Mouse (Mus musculus) retina, embryonic 14.5 days (tissue): Measurements from ENCODE around the gene Paqr5.

Experiments used
- DNase-seq: peaks from one replicate; pipeline ENCODE4 v3.0.0-alpha.2; 2015; ENCODE audit warnings: low spot score

Paqr5 gene

DNA sequence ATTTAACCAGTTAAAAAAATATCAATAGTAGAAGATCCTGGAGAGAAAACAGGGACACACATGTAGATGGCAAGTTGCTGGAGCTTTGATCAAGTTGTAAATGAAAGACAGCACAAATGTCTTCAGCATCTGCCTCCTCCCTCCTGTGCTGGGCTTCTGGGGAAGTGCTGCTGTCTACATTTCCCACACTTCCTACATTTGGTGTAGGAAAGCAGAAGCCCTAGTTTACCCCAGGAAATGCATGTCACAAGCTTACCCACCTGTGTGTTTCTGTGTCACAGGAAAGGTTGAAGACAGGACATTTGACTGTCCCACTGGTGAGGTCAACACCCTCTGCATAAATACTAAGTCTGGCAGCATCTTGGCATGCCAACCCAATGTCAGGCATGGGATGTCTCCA is 71.9 kb downstream of the Paqr5 start:
- DNase-seq: no peak

DNA sequence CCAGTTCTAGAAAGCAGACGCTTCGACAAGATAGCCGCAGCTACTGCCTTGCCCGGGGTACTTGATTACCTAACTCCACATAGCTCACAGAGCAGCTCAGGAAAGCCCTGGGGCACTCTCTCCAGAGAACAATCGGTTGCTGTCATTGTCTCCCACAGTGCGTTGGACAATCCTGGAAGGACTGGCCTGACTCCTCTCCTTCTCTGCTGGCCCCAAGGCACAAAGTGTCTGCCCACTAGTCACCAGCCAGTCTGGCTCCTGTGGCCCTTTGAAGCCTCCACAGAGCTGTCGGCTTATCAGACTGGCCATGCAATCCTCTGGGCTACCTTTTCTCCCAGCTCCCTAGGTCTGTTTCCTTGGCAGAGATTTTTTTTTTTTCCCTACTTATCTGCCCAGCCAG is 74.4 kb downstream of the Paqr5 start:
- no peak for DNase-seq

DNA sequence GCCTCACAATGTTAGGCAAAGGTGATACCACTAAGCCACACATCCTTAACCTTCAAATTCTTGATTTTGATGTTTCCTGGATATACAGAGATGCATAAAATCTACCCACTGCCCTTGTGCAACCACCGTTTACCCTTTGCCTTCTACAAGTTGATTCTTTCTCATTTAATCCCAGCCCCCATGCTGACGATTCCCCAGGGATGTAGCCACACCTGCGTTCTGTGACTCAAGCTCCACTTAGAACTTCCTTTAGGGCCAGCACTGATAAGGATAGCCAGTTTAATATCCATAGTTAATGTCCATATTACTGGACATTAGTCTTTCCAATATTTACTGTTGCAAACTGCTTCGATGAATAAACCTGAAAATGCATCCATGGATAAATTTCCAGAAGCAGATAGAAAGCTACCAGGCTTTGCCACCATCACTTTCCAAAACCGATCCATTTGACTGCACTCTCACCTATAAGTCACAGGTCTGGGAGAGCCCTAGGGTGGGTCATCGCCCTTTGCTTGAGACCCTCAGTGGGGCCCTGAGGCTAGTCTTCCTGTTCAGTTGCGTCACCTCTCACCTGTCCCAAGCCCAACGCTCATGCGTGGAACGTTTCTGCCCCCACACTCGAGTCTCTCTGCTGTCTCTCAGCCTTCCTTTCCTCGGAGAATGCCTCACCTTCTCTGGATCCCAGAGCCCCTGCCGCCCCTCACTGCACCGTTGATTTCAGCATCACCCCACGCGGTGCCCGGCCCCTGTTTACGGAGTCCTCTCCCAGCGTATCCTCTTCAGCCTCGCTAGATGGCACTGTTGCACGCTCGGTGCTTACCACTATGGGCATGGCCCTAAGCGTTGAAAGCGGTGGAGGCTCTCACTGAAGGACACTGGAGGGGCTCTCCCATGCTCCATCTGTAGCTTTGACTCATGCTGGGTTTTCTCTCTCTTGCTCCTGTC is 79.0 kb downstream of the Paqr5 start:
- DNase-seq: peak; percentile 96

DNA sequence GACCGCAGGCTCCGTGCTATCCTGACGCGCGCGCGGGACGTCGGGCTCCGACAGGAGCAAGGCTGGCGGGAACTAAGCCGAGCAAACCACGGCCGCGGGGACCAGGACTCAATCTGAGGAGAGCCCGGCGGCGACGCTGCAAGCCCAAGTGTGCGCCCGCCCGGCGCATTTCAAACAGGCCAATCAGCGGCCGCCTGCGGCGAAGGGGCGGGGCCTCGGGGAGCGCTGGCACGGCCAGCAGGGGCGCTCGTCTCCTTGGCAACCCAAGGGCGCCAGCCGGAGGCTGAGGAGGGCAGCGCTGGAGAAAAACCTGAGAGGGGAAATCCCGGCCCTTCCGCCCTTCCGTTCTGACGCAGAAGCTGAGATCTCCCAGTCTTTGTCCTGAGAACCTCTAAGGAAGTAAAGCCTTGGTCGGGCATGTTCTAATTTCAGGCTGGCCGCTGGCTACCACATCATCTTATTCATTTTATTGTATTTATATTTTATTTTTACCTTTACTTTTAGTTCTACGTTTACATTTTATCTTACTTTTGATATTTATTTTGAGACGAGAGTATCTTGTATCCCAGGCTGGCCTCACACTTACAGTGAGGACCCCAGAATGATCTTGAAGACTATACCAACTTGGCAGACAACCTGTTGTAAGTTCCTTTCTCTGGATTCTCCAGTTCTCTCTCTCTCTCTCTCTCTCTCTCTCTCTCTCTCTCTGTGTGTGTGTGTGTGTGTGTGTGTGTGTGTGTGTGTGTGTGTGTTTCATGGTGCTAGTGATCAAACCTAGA is 79.8 kb downstream of the Paqr5 start, which contains the start of gene Kif23:
Kif23 (minus strand) TSS at position 152 of the 779 bp plus-strand sequence.
- DNase-seq: peak; percentile 98

DNA sequence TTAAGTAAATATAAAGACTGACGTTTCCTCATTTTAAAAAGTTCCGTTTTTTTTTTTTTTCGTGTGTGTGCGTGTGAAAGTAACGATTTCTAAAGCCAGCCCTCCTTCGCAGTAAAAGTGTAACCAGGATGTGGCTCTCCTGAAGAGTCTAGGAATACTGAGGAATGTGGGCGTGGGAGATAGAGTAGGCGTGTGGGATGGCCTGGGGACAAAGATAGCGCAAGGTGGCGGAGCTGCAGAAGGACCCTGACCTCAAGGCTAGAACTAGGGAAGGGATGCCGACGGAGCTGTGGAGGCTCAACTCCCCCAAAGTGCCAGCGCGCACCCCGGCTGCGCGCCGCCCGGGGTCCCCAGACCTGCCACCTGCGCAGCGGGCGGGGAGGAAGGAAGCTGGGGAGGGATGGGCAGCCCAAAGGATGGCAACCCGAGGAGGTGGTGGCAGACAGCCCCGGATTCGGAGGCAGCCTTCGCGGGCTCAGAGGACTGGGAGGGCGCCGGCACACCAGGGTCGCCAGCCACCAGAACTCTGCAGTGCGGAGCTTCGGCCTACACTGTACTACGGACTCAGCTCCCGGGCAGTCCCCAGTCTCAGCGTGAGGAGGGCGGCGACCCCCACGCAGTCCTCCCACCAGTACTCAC is 80.6 kb downstream of the Paqr5 start:
- DNase-seq: peak; percentile 51

DNA sequence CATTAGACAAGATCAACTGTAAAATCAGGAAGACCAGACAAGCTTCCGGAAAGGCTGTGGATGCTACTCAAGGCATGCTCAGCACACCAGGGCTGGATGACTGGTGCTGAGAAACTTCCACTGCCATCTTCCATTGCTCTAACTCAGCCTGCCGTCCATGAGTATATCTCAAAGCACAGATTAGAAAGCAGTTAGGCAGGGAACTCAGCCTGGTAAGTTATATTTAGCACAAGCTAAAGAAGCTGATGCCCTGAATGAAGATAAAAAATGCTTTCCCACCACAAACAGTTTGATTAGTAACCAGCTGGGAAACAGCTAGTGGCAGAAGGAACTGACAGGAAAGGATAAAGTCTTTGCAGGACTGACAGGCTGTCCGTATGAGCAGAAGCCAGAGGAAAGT is 85.6 kb downstream of the Paqr5 start:
- DNase-seq: no peak

DNA sequence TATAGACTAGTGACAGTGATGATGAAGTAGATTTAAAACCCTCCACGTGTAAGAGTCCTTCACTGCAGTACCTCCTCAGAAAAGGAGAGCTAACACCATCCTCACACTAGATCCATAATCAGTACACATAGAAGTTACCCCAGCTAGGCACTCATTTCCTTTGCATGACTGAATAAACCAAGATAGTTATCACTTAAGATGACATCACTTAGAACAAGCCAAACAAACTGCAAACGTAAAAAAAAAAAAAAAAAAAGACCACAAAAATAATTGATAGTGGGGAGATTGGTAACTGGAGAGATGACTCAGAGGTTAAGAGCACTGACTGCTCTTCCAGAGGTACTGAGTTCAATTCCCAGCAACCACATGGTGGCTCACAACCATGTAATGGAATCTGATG is 93.3 kb downstream of the Paqr5 start:
- DNase-seq: no peak

DNA sequence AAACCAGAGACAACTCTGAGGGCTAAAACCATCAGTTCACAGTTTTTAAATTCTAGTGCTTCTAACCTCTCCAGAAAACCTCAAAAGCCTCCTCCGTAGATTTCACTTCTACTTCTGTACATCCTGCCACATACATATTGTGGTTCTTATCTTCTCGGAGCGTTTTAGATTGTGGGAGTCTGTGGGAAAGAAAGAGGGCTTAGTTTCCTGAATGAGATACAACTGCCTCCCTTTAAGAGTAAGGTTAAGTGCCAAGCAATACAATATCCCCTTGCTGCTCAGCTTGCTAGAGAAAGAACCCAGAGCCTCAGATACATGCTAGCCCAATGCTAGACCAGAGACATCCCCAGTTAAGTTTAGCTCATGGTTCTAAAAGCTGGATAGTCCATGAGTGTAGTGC is 94.6 kb downstream of the Paqr5 start:
- DNase-seq: no peak

DNA sequence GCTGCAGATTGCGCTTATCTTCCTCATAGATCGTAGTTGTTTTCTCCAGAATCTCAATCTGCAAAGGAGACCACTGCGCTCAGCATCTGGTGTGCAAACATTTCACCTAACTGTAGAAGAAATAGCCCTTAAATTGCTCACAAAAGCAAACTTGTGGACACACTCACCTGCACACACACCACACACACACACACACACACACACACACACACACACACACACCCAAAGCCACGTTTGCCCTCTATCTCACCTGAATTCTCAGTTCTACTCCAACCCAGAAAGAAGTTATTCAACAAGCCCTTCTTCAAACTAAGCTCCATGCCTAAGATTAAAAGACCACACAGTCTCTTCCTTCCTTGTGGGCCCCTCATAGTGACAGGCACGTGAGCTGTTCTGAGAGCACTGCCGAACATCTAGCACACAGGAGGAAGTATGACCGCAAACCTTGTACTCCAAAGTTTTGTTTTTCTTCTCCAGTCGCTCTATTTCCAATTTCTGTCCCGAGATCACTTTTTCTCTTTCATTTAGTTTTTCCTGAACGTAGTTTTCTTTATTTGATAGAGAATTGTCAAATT is 101.5 kb downstream of the Paqr5 start:
- no peak for DNase-seq

DNA sequence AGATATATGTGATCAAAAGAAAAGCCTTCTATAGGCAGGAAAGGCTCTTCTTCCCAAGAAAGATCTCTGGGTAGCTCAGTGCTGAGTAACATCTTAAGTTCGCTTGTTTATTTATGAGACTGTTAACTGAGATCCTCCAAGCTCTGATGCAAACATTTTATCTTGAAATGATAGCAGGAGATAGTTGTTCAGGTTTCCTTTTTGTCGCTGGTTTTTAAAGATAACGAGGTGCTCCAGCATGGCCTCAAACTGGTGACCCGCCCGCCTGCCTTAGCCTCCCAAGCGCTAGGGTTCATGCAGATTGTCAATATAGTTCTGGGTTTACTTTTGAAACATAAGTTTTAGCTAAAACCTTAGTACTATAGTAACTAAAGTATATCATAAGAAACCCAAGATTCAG is 106.3 kb downstream of the Paqr5 start:
- DNase-seq: no peak

DNA sequence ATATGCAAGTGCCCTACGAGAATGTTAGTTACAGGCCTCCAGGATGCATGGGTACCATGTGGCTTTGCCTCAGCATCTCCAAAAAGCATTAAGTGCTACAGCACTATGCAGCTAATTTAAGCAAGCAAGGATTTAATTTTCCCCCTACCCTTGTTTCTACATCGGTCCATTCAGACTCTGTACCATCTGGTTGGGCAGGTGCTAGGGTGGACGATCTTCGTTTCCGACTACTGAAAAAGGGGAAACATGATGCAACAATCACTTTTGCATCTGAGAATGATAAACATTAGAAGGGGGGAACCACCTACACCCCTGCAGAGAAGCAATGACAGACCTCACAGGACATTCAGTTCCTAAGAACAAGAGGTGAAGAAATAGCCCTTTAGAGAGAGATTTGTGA is 107.2 kb downstream of the Paqr5 start:
- no peak for DNase-seq

DNA sequence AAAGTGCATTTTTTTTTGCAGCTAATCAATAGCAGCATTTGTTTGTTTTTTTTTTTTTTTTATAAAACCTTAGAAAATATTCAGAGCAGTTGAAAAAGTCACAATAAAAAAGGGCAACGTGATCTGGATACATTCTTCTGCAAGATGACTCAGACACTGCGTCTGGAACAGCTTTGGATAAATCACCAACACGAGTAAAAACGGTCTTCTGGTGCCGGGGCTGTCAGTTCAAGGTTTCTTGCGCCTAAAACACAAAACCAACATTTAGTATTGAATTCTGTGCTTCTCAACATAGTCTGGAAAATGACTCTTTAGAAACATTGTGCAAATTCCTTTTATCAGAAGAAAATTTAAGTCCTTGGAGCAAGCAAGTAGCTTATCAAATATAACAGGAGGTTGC is 109.2 kb downstream of the Paqr5 start:
- no peak for DNase-seq

DNA sequence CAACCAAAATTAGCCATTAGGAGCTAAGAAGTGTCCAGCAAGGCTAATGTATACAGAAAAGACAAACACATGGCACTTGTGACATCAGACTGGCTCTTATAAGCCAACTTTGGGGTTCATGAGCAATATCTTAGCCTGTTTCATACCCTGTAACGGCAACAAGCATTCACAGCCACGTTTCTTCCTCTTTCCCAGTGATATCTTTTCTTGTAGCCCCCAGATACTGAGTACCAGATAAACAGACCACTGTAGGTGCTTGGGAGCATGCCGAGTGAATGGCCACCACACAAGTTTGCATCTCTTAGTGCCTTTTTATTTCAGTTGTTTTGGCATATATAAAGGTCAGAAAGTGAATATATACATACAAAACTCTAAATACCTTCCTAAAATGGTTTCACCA is 109.7 kb downstream of the Paqr5 start:
- DNase-seq: no peak

DNA sequence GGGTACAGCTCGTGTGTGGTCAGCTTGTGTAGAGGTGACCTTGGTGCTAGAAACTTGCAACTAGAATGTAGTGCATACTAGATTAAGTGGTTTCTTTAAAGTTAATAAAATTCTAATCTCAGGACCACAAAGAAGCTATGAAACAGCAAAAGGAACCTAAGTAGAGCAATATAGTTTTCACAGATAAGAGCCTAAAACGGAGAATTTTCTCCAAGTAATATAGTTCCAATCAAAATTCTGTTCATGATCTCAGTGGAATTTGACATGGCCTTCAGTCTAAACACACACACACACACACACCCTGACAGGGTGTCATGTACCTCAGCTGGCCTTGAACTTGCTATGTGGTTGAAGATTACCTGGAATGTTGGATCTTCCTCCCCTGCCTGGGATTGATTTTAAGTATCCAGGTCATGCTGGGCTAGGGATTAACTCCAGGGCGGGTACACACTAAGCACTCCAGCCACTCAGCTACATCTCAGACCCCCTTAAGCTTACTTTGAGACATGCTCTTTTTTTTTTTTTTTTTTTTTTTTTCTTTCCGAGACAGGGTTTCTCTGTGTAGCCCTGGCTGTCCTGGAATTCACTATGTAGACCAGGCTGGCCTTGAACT is 111.2 kb downstream of the Paqr5 start:
- no peak for DNase-seq

DNA sequence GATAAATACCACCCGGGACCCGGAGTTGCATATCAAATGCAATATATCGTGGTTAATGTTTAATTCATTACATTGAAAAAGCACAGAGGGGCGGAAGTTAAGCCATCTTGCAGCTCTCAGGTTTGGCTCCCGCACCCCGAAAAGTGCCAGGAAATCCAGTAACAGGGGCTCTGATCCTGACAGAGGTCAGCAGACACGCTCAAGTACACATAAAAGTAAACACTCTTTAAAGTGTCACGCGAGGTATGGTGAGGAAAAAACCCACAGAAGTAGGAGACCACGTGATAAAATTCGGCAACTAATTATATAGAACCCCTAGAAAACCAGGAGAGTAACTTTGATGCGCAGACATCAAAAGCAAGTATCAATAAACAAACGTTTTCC is 111.7 kb downstream of the Paqr5 start:
- no peak for DNase-seq

DNA sequence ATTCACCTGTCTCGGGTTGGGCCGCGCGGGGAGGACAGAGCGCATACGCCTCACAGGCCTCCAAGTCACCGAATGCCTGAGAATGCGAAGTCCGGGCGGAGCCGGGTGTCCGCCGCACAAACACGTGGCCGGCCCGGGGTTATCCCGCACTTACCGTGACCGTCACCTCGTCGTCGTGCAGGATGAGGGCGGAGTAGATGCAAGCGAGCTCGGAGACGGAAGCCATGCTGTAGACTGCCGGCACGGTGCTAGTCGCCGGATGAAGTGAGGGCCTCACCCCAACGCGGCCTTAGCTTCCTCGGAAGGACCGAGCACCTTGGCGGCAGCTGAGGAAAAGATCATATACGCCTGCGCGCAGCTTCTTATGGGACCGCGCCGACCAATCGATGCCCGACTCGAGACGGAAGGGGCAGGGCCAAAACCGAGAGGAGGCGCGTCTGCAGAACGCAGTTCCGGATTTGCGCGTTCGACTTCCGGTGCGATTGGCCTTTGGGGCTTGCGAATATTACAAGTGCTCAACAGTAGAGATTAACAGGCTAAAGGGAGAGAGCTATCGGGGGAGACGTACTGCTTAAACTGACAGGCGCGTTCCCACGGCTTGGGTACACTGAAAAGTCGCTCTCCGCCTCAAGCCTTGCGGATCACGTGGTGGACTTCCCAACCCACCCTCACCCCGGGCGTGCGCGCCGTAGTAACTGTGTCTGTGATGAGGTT is 112.3 kb downstream of the Paqr5 start, which contains the start of gene Rplp1:
Rplp1 (minus strand) TSS at position 340 of the 714 bp plus-strand sequence.
- DNase-seq: peak; percentile 97

DNA sequence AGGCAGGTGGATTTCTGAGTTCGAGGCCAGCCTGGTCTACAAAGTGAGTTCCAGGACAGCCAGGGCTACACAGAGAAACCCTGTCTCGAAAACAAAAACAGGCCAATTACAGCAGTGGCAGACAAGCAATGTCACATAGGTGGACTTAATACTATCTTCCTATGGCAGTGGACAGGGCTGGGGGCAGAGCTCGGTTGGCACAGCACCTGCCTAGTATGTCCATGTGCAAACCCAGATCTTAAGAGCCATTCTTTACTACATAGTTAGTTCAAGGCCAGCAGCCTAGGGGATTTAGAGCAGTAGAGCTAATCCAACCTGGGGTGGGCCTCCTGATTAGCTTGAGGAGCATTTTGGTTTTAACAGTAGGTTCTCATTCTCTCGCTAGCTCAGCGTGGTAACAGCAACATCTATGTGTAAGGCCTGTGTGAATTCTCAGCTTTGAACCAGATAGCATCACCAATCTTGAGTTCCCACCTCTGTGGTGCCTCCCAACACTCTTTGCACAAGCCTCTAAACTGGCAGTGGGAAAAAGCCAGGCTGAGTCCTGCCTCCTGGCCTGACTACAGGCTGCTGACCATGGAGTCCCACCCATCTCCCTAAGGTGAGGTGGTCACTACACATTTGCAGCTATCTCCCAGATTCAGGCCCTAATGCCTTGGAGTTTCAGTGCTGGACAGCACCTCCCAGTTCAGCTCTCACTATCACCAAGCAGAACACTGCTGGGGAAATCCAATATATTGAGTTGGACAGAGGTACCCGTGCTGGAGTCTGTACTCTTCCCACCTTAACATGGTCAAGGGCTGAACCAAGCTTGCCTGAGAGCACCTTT is 115.1 kb downstream of the Paqr5 start:
- DNase-seq: no peak

DNA sequence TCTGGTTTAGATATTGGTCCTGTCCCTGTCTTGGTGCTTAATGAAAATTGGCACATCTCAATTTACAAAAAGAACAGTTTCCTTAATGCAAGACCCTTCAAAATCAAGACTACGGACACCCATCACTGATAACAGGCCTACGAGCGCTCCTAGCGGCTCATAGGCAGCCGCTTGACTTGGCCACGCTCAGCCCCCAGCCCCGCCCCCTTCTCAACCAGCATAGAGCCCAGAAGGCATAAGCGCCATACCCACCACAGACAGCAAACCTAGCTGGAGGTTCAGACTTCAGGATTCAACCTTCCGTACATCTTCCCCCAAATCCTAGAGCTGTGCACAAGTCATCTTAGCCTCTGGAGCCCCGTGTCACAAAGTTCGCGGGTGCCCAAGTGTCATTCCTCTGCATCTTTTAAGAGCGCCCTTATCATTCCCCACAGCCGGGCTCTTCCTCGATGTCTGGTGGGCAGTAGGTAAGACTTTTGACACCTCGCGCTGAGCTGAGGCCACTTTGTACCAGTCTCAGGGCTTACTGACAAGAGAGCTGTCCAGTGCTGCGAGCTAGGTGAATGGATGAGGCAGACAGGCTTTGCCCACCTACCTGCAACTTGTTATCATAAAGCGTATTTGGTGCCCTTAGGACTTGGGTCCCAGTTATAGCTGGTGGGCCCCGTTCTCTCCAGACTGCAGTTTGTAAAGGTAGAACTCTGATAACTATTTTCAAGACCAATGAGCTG is 116.0 kb downstream of the Paqr5 start:
- peak; percentile 70 for DNase-seq

DNA sequence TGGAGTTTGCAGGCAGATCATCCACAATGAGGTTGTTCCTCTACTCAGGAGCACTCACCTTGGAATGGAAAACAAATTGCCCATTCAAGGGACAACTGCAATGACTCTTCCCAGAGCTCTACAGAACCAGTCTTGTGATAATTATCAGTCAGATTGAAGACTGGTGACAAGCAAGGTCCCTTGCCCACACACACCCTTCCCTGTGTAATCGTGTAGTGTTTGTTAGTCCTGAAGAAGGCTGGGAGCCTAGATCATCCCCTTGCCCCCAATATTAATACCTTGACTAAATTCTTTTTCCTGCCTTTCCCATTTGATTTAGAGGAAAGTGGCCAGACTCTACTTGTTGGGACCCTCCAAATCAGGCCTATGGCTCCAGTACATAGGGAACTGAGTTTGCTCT is 117.0 kb downstream of the Paqr5 start:
- DNase-seq: no peak
